Mouse (Mus musculus) bone marrow, adult 2 months (tissue): ENCODE results near the gene Dcakd. TPM values are rescaled to one million over a fixed set of nuclear protein-coding genes. Genes with fewer than 3 reads are reported as not detected.
A peak's percentile ranks its signal among the peaks of the same experiment; 100 is the strongest.

Experiments used
- H3K27ac ChIP-seq: fragments of 200-500 bp; 2 replicates; pipeline ENCODE4 v1.5.1; 2012; ENCODE audit warnings: low read depth, mild to moderate bottlenecking, control low read depth, inconsistent platforms, low read length; ENCODE audit not compliant: control insufficient read depth, poor library complexity, insufficient read depth
- H3K4me1 ChIP-seq: fragments of 200-500 bp; 2 replicates; pipeline ENCODE4 v1.6.1; 2011; ENCODE audit warnings: low read length; ENCODE audit not compliant: control insufficient read depth, insufficient read depth
- H3K4me3 ChIP-seq: fragments of 200-500 bp; replicated peaks from 2 replicates; pipeline ENCODE3; 2011; ENCODE audit warnings: mild to moderate bottlenecking, low read depth, low read length, control low read depth; ENCODE audit not compliant: control insufficient read depth
- CTCF ChIP-seq: fragments of 200-500 bp; IDR thresholded peaks from 2 replicates; pipeline ENCODE4 v1.5.1; 2011; ENCODE audit warnings: low read length, control low read depth; ENCODE audit not compliant: control insufficient read depth, insufficient read depth
- POLR2A ChIP-seq: fragments of 200-500 bp; IDR thresholded peaks from 2 replicates; pipeline ENCODE4 v1.6.1; 2011; ENCODE audit warnings: low read depth, mild to moderate bottlenecking, control low read depth, low read length, borderline replicate concordance; ENCODE audit not compliant: control insufficient read depth
- WGBS: fragments of 180-500 bp; shearing (Covaris S2); methylation state at CpG from one replicate; pipeline ENCODE4 v1.1.7; 2018; 5-methylcytosine and 5-hydroxymethylcytosine counted together
- polyA plus RNA-seq: library from polyadenylated mRNA; stranded (reverse); fragments of >200 nt; gene quantifications from 2 replicates; pipeline ENCODE4 v1.2.4, GENCODE M21; 2011; ENCODE audit warnings: low replicate concordance; ENCODE audit not compliant: missing spikeins, insufficient read depth, insufficient read length

Dcakd gene
- polyA plus RNA-seq, 1 experiment = 13.9 TPM

DNA sequence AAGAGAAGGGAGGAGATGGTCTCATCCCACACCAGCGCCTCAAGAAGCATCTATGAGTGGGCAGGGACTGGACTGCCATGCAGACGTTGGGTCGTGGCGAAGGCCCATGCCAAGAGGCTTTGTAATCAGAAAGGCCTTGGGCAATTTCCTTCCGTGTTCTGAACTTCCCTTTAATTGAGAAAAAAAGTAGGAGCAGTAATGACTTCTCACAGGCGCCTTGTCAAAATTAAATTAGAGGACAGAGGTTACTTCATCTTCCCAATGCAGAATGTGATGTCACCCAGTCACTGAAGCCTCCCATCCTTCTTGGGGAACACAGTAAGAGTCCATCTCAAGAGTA, 21.2 kb downstream of the Dcakd start:
- TF ChIP-seq POLR2A (no peak), CTCF (no peak)
- WGBS = 19% methylated on average over 6 of the region's 6 CpGs
- Histone ChIP-seq H3K4me1 (peaks cover 9% of the 10 kb centered on the region; the same call in 1 of the 2 replicates), H3K4me3 (no peak overlapping the region), H3K27ac (peak overlapping the region; percentile 77)

DNA sequence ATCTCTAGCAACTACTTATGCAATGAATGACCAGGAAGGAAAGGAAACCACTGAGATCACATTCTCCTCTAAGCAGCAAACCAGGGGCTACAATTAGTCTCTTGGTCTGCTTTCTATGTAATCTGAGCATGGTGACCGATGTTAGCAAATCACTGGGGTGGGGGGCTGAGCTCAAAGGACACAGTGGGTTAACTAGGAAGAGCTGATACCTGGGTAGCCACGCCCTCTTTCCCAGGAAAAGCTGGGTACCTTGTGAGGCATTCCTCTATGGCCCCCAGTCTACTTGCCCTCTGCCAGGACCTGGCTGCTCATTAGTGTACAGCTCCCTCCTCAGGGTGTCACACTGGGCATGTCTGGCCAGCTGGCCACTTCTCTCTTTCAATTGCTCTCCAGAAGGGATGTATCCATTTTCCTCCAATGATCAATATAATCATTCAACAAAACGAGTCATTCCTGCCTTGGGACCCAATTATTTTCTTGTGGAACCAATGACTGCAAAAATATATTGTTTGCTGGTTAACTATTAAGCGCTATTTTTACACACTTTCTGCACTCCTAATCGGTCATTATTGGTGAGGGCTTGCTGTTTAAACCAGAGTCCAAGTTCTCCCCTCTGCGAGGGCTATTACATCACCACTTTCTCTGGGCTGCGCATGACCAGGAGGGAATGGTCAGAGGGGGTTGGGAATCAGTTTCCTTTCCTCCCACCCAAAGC, 21.7 kb downstream of the Dcakd start:
- WGBS = 55% methylated on average over 7 of the region's 7 CpGs
- no peak overlapping the region for H3K4me3 ChIP-seq
- H3K27ac ChIP-seq = peak overlapping the region; percentile 77
- TF ChIP-seq POLR2A (no peak), CTCF (no peak)
- peaks cover 9% of the 10 kb centered on the region; the same call in 1 of the 2 replicates for H3K4me1 ChIP-seq

DNA sequence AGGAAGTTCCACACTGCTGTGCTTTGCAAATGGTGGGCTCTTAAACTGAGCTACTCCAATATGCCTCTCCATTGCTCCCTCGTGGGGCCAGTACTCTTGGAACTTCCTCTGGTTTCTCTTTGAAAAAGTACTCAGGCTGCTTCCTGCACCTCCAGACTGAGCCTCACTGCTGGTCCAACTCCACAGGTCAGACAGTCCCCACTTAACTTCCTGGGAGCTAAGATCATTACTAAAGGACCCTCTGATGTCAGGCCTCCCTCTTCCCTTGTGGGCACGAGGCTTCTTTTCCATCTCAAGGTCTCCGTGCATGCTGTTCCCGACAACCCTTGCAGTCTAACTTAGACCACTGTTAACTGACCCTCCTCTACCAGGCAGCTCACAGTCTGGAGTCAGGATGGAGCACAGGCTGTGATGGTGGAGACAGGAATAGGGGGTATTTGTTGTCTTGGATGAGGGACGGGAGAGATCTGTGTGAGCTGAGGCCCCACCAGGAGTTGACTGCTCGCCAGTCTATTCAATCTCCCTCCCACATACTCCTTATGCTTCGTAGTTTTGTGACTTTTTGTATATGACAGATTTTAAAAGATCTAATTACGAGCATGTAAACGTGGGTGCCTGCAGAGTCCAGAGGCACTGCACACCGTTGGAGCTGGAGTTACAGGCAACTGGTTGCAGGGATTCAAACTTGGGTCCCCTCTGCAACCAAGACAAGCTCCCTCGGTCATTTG, 22.7 kb downstream of the Dcakd start:
- H3K4me1 ChIP-seq = peaks cover 9% of the 10 kb centered on the region; the same call in 1 of the 2 replicates
- 67% methylated on average over 11 of the region's 11 CpGs for WGBS
- no peak overlapping the region for H3K27ac ChIP-seq
- no peak overlapping the region for H3K4me3 ChIP-seq
- no peak for TF ChIP-seq POLR2A
- TF ChIP-seq CTCF = no peak

- 11% methylated on average over 1 of the region's 1 CpGs for WGBS
- Histone ChIP-seq H3K4me3 (no peak overlapping the region), H3K4me1 (peaks cover 9% of the 10 kb centered on the region; the same call in 1 of the 2 replicates), H3K27ac (no peak overlapping the region)
- TF ChIP-seq CTCF (no peak), POLR2A (no peak)
Observed at GRCm38 (mm10) chr11:103004852-103005251, 23.3 kb downstream of the Dcakd start.

- 48% methylated on average over 5 of the region's 5 CpGs for WGBS
- Histone ChIP-seq H3K4me1 (peaks cover 9% of the 10 kb centered on the region; the same call in 1 of the 2 replicates), H3K27ac (no peak overlapping the region), H3K4me3 (no peak overlapping the region)
- TF ChIP-seq CTCF (no peak), POLR2A (no peak)
Observed at GRCm38 (mm10) chr11:103003210-103003609, 24.9 kb downstream of the Dcakd start.

DNA sequence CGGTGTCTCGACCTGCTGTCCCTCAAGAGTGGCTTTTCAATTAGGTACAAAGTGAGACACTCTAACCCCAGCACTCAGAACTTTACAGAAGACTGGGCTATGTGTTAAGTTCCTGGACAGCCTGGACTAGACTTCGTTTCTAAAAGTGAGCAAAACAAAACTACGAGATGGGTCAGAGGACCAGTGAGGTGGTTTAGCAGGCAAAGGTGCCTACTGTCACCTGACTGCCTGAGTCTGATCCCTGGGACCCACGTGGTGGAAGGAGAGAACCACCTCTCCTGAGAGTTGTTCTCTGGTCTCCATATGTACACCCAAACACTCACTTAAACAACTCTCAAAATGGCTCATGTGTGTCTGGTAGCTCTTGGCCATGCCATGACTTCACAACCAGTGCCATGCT, 27.1 kb downstream of the Dcakd start:
- 84% methylated on average over 5 of the region's 5 CpGs for WGBS
- TF ChIP-seq POLR2A (no peak), CTCF (no peak)
- Histone ChIP-seq H3K27ac (no peak overlapping the region), H3K4me3 (no peak overlapping the region), H3K4me1 (peaks cover 4% of the 10 kb centered on the region; the same call in 1 of the 2 replicates)

GRCm38 (mm10) chr11:103000111-103000510, 28.0 kb downstream of the Dcakd start:
- 94% methylated on average over 16 of the region's 16 CpGs for WGBS
- no peak overlapping the region for H3K4me3 ChIP-seq
- no peak overlapping the region for H3K27ac ChIP-seq
- TF ChIP-seq CTCF (no peak), POLR2A (no peak)
- H3K4me1 ChIP-seq = no peaks in the 10 kb centered on the region

- WGBS = 82% methylated on average over 14 of the region's 14 CpGs
- TF ChIP-seq CTCF (no peak), POLR2A (no peak)
Observed at GRCm38 (mm10) chr11:102999317-102999970, 28.7 kb downstream of the Dcakd start.

More at GRCm38 (mm10) chr11:102999317-102999970, 28.7 kb downstream of the Dcakd start:
- Histone ChIP-seq H3K4me3 (no peak overlapping the region), H3K4me1 (no peaks in the 10 kb centered on the region), H3K27ac (no peak overlapping the region)
